Mouse (Mus musculus): ENCODE measurements around the gene Epb42. TPM values are rescaled to one million over a fixed set of nuclear protein-coding genes. Genes with fewer than 3 reads are reported as not detected.

Epb42 gene
- polyA plus RNA-seq, 1 experiment from 2014 or later = 173 TPM

Small RNA genes lying within 50 kb of the gene (microRNA-seq; reads per million reads assigned to microRNA genes)
- not detected for gene Gm44325

Other genes with a start within 250 kb of the Epb42 start
- 2.5 and 3.4 TPM in 2 replicates for gene Cdan1, start 186.9 kb downstream of the Epb42 start, polyA plus RNA-seq (2015; fragmentation: Nextera tagmentation; extraction: Ambion mirVana)
- 0.40 and 0.41 TPM in 2 replicates for gene Ttbk2, start 186.5 kb downstream of the Epb42 start, polyA plus RNA-seq (2015; fragmentation: Nextera tagmentation; extraction: Ambion mirVana)
- 10.8 and 11.1 TPM in 2 replicates for gene Ubr1, start 66.4 kb downstream of the Epb42 start, polyA plus RNA-seq (2015; fragmentation: Nextera tagmentation; extraction: Ambion mirVana)
- gene Tmem62, start 60.1 kb downstream of the Epb42 start, polyA plus RNA-seq (2015; fragmentation: Nextera tagmentation; extraction: Ambion mirVana) = 2.2 and 2.4 TPM in 2 replicates
- gene Ccndbp1, start 28.7 kb downstream of the Epb42 start, polyA plus RNA-seq (2015; fragmentation: Nextera tagmentation; extraction: Ambion mirVana) = 54.4 and 55.3 TPM in 2 replicates
- not detected in 2 replicates for gene Tgm5, start 48.8 kb upstream of the Epb42 start, polyA plus RNA-seq (2015; fragmentation: Nextera tagmentation; extraction: Ambion mirVana)
- gene Tgm7, start 72.7 kb upstream of the Epb42 start, polyA plus RNA-seq (2015; fragmentation: Nextera tagmentation; extraction: Ambion mirVana) = not detected in 2 replicates
- gene Adal, start 103.4 kb upstream of the Epb42 start, polyA plus RNA-seq (2015; fragmentation: Nextera tagmentation; extraction: Ambion mirVana) = 9.5 and 10.2 TPM in 2 replicates
- gene Lcmt2, start 103.6 kb upstream of the Epb42 start, polyA plus RNA-seq (2015; fragmentation: Nextera tagmentation; extraction: Ambion mirVana) = 9.4 and 10.5 TPM in 2 replicates
- gene Tubgcp4, start 133.6 kb upstream of the Epb42 start, polyA plus RNA-seq (2015; fragmentation: Nextera tagmentation; extraction: Ambion mirVana) = 19.0 and 20.5 TPM in 2 replicates
- 3.9 and 4.4 TPM in 2 replicates for gene Zscan29, start 134.1 kb upstream of the Epb42 start, polyA plus RNA-seq (2015; fragmentation: Nextera tagmentation; extraction: Ambion mirVana)
- 18.9 and 22.5 TPM in 2 replicates for gene Trp53bp1, start 234.3 kb upstream of the Epb42 start, polyA plus RNA-seq (2015; fragmentation: Nextera tagmentation; extraction: Ambion mirVana)

Data from liver, embryonic 16.5 days (tissue).